Mouse (Mus musculus): ENCODE results near the gene Zfp467.

The Zfp467 gene

DNA sequence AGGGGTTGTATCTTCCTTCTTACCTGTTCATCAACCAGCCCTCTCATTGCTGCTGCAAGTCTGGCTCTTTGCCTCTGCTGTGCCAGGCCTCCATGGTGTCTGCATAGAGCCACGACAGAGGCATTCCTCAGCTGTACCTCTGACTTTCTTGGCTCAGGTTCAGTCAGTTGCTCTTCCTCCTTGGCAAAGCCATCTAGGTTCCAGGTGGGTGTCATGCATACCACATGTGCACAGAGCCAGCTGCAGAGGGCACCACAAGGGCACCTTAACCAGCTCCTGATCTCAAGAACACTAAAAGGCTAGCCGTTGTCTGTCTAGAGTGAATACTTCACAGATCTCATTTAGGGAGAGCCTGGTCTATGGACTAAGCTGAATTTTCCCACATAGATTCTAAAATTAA lies 29.1 kb downstream of the Zfp467 start:
- in situ Hi-C loops (cut with MboI; ENCODE audit: low pct_unique_long_range_greater_than_20kb in 1 of 2, low sequenced_read_pairs in 2 of 2, unreplicated experiment in 1 of 2): no loop called here

DNA sequence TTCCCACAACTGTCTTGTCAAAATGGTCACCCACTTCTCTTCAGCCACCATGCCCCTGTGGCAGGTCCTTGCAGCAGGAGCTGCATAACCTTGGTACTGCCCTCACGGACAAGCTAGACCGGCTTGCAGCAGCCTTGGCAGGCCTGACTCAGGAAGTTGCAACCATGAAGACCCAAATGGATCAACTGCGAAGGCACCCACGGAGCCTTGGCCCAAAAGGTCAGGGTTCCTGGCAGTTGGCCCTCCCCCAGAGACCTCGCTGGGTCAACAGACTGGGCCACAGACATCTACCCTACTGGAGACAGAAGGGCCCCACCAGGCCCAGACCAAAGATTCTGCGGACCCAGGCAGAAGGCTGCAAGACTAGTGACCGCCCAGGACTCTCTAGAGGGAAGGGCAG lies 30.0 kb downstream of the Zfp467 start:
- in situ Hi-C loops (cut with MboI; ENCODE audit: low pct_unique_long_range_greater_than_20kb in 1 of 2, low sequenced_read_pairs in 2 of 2, unreplicated experiment in 1 of 2): no loop called here

DNA sequence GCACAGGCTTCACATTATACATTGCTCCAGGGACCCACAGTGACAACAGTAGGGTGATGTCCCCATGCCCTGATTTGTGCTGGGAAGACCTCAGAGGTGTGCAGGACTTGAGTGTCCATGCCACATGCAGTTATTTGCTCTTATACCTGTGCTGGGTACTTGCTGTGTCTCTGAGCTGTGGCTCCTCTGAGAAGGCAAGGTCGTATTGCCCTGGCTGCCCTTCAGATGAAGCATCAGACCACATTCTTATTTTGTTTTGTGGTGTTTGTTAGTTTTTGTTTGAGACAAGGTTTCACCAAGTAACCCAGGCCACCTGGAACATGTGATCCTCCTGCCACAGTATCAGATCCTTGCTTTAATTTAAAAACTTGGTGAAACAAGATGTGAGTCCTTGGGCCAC lies 30.7 kb downstream of the Zfp467 start:
- in situ Hi-C loops (cut with MboI; ENCODE audit: low pct_unique_long_range_greater_than_20kb in 1 of 2, low sequenced_read_pairs in 2 of 2, unreplicated experiment in 1 of 2): no loop called here

DNA sequence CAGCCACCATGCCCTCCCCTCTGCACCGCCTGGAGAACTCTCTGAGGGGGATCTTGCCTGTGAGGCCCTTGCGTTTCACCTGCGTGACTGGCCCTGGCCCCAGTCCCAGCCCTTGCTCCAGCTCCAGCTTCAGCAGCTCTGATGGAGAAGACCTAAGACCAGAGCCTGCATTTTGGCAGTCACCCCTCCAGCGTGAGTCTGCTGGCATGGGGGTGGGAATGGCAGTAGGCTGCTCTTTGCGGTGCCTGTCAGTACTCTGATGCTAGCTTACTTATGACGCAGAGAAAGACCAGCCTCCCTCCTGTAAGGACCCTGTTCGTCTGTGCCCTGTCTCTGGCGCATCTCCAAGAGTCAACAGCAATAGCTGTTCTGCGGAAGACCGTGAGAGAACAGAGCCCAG lies 32.5 kb downstream of the Zfp467 start:
- in situ Hi-C loops (cut with MboI; ENCODE audit: low pct_unique_long_range_greater_than_20kb in 1 of 2, low sequenced_read_pairs in 2 of 2, unreplicated experiment in 1 of 2): no loop called here

DNA sequence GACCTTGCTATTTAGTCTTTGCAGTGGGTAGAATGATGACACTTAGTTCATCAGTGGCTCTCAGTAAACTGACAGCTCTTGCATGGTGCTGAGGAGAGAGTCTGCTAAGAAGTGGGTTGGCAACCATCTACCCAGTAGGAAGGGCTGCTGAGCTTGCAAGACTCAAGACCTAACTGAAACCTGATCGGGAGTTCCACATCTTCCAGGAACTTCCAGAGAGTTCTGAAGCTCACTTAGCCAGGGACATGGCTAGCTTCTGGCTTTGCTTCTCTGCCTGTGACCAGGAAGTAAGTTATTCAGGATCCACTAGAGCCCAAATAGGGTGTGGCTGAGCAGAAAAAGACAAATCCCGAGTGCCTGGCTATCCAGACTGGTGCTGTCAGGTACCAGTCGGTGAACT lies 33.0 kb downstream of the Zfp467 start:
- in situ Hi-C loops (cut with MboI; ENCODE audit: low pct_unique_long_range_greater_than_20kb in 1 of 2, low sequenced_read_pairs in 2 of 2, unreplicated experiment in 1 of 2): no loop called here

DNA sequence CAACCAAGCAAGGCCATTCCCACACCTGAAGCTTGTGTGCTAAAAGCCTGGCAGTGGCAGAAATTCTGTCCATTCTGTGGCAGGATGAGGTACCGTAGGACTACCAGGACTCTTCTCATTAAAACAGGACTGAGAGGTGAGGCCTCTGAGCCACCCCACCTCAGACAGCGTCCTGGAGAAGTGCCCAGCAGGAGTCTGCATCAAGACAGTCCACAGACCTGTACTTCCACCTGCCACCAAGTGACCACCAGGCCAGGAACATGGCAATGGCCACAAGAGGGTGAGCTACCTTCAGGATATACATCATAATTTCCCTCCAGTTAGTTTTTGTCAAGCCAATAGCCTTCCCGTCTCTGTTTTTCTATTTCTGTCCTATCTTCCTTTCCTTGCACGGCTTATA lies 33.5 kb downstream of the Zfp467 start:
- in situ Hi-C loops (cut with MboI; ENCODE audit: low pct_unique_long_range_greater_than_20kb in 1 of 2, low sequenced_read_pairs in 2 of 2, unreplicated experiment in 1 of 2): no loop called here

DNA sequence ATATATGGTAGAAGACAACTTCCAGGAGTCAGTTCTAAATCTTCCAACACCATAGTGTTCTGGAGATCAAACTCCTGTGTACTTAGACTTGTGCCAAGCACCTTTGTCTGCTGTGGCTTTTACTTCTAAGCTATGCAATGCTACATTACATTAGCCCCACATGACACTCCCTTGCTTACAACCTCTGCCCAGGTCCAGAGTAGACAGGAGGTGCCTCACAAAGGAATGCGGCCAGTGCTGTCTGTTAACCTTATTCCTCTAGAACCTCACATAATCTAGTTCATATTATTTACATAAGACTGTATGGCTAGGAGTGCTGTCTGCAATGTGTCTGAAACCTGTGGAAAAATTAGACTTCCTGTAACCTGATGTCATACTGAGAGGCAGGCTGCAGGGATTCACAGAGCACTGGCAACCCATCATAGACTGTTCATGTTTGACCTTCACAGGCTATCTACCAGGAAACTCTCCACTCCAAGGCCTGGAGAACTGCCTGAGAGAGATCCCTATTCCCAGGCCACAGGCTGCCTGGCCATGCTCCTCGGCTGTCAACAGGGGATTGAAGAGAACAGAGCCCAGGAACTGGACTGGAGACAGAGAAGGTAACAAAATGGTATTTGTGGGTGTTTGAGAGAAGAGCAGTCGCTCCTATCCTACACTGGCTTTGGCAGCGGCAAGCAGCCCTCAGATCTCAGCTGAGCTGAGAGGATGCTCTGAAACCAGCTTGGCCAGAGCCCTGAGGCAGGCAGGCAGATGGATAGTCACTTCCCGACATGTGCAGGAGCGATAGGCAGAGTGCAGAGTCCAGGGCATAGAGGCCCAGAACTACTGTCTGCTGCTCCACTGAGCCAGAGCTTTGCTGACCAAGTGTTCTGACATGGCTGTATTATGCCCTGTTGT lies 34.2 kb downstream of the Zfp467 start:
- in situ Hi-C loops (cut with MboI; ENCODE audit: low pct_unique_long_range_greater_than_20kb in 1 of 2, low sequenced_read_pairs in 2 of 2, unreplicated experiment in 1 of 2): no loop called here

DNA sequence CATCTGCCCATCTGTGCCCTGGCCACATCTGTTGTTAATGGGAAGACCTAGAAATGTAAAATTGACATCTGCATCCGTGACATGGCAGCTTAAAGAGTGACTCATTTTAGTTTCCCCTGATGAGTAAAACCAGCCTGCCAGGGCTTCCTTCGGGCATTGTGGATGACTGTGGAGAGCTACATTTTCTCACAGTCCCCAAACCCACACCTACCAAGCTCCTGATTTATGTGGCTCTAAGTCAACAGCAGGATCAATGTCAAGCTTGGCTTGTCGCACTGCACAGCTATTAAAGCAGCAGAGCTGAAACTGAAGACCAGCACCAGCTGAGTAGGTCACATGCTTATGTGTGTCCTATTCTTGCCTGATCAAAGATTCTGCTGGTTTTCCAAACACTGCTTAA lies 35.1 kb downstream of the Zfp467 start:
- in situ Hi-C loops (cut with MboI; ENCODE audit: low pct_unique_long_range_greater_than_20kb in 1 of 2, low sequenced_read_pairs in 2 of 2, unreplicated experiment in 1 of 2): no loop called here

DNA sequence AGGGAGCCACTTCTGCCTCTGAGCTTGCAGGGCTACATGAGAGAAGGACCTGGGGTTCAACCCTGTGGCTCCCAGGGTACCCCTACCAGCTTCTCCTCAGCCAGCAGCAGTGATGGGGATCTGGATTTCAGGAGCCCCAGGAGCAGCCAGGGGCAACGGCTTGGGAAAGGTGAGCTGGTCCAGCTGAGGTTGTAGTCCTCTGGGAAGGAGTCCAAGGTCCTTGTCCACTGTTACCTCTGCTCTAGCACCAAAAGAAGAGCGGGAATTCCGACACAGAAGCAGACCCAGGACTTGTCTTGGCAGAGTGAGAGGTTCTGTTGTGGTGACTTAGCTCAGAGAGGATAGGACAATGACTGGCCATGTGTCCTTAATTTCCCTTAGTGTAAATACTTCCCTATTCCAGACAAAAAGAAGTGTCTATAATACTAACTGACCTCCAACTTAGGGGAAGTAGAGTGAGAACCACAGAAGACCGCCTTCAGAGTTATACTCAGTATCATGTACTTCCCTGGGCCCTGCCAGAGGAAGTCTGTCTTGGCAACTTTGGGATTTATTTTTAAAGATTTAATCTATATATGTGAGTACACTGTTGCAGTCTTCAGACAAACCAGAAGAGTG lies 35.8 kb downstream of the Zfp467 start:
- in situ Hi-C loops (cut with MboI; ENCODE audit: low pct_unique_long_range_greater_than_20kb in 1 of 2, low sequenced_read_pairs in 2 of 2, unreplicated experiment in 1 of 2): no loop called here

DNA sequence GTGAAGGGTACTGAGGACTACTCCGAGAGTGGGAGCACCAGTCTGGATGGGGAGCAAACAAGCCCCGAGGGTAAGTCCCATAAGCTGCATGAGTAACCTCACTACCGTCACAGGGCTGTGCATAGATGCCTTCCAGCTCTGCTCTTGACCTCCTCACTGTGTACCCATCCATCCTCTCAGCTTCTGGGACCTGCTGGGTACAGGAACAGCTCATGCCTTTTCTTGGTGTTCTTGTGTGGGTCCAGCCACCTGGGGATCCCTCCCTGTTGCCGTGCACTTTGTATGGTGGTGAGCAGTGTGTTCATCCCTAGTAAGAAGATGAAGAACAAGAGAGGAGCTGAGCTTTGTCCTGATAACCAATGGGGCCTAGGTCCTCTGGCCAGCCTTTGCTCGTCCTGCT lies 41.6 kb downstream of the Zfp467 start:
- in situ Hi-C loops (cut with MboI; ENCODE audit: low pct_unique_long_range_greater_than_20kb in 1 of 2, low sequenced_read_pairs in 2 of 2, unreplicated experiment in 1 of 2): no loop called here

DNA sequence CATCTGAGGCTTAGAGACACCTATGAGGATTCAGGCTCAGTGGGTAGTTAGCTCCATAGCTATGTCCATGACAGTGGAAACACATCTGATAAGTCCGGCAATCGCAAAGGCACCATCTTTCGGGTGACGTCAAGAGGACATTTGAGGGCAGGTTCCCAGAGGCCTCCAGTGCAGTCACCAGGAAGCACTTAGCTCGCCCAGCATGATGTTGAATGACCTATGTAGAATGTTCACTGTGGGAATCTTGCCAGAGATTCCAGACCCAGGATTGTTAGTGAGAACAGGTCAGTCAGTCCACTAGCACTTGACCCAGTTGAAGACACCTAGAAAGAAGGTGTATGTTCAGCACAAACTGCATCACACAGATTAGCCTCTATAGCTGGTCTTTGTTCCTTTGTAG lies 45.7 kb downstream of the Zfp467 start:
- in situ Hi-C loops (cut with MboI; ENCODE audit: low pct_unique_long_range_greater_than_20kb in 1 of 2, low sequenced_read_pairs in 2 of 2, unreplicated experiment in 1 of 2): no loop called here

DNA sequence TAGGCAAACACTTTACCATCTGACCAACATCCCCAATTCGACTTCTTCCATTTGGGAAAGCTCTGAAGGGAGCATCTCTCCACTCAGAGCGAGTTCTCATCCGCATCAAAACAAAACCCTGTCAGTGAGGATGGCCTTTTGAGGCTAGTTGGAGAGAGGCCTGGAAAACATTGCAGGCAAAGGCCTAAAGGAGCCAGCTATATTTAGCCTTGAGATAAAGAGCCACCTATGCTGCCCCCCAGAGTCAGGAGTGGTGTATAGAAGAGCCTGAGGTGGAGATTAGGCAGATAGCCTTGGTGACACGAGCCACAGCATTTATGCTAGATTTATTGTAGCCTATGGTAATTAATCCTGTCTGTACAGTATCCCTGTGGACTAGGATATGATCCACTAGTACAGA lies 48.3 kb downstream of the Zfp467 start:
- in situ Hi-C loops (cut with MboI; ENCODE audit: low pct_unique_long_range_greater_than_20kb in 1 of 2, low sequenced_read_pairs in 2 of 2, unreplicated experiment in 1 of 2): no loop called here

DNA sequence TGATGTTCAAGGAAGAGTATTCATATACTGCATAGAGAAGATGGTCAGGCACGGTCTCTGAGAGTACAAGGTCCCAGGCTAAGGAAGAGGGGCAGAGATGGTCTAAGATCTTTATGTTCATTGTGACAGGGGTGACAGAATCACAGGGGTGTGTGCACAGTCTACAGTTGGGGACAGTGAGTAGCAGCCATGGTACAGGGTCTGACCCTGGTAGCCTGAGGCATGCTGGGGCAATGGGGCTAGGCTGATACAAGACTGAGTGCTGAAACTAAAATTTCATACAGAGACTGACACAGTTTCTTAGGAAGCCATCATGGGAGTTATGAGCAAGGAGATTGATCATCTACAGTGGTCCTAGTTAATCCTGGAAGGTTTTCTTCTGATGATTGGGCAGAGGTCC lies 48.9 kb downstream of the Zfp467 start:
- in situ Hi-C loops (cut with MboI; ENCODE audit: low pct_unique_long_range_greater_than_20kb in 1 of 2, low sequenced_read_pairs in 2 of 2, unreplicated experiment in 1 of 2): no loop called here

DNA sequence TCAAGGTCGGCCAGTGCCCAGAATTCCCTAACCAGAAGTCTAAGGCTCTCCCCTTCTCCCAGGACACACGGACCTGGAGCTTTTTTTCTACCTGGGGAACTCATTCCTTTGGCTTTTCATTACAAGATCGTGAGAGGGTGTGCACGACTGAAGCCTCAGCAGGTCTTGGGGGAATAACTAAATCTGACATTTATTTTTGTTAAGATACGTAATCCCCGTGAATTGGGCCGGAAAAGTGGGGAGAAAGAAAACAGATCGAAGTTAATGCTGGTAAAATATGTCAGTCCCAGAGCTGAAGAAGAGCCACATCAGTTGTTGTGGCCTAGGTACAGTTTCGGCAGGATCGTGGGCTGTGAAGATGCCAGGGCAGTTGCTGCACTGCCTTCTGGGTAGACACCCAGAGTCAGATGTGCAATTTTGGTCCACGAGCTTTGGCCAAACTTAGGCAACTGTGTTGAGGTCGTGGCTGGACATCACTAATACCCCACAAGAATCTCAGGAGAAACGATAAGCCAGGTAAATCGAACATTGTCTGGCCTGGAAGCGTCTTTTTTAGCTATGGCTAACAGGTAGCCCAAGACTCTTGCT lies 49.5 kb downstream of the Zfp467 start:
- in situ Hi-C loops (cut with MboI; ENCODE audit: low pct_unique_long_range_greater_than_20kb in 1 of 2, low sequenced_read_pairs in 2 of 2, unreplicated experiment in 1 of 2): no loop called here

DNA sequence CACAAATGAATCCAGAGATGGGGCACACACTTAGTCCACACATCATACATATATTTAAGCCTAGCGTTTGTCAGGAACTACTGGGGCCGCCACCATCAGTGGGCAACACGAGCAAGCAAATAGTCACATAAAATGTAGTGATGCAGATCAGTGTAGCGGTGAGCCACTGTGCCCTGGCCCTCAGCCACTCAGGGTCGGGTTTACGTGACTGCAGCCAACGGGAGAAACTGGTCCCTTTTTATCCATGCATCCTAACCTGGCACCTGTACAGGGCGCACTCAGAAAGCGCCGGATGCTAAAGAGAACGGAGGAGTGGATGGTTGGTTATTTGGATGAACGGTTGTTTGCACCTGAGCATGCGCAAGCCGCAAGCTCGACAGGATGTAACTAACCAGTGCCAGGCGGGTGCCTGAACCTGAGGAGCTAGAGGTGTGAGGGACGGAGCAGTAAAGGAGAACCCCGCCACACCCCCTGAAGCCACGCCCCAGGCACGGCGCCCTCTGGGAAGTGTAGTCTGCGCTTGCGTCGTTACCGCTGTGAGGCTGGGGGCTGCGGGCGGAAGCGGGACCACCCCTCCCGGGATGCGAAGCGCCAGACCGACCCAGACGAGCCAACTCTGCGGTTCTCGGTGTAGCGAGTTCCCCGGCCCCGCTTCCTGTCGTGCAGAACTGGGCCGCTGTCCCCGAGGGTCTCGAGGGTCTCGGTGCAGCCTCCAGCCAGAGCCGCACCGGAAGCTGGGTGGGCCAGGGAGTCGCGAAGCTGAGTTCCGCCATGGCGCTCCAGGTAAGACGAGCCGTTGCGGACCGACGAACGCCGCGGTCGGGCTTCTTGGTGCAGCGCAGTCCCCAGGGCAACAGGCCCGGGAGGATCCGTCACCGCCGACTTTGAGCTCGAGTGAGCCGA lies 50.3 kb downstream of the Zfp467 start, which contains the start of gene Krba1:
Gene Krba1, plus strand, starts transcription at position 482 of the 903 bp plus-strand sequence.
- in situ Hi-C loops (cut with MboI; ENCODE audit: low pct_unique_long_range_greater_than_20kb in 1 of 2, low sequenced_read_pairs in 2 of 2, unreplicated experiment in 1 of 2): no loop called here

DNA sequence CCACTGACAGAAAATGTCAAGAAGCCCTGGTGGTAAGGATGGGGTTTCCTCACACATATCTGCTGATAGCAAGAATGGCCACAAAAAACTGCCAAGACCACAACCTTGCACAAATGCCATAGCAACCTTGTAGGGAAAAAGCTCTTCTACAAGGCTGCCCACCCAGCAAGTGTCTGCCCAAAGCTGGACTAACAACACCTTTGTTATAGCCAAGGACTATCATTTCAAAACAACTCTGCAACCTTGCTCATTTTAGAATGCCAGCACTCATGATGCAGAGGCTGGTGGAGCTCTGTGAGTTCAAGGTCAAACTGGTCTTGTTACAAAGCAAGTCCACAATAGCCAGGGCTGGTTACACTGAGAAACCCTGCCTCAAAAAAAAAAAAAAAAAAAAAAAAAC lies 51.8 kb downstream of the Zfp467 start:
- in situ Hi-C loops (cut with MboI; ENCODE audit: low pct_unique_long_range_greater_than_20kb in 1 of 2, low sequenced_read_pairs in 2 of 2, unreplicated experiment in 1 of 2): no loop called here

DNA sequence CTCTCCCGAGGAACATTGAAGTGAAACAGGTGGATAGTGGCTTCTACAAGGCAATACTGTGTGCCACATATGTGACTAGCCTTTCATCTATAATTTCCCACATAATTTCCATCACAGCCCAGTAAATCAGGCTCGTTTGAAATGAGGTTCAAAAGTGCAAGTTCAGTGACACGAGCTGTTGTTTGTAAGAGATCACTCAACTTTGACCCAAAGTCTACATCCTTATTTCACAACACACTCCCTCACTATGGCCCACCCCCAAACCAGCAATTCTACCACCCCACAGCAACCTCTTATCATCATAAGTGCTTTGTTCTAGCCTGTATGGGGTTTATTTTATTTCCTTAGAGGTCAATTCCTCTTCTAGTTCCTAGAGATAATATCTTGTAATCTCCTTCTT lies 57.4 kb downstream of the Zfp467 start:
- in situ Hi-C loops (cut with MboI; ENCODE audit: low pct_unique_long_range_greater_than_20kb in 1 of 2, low sequenced_read_pairs in 2 of 2, unreplicated experiment in 1 of 2): no loop called here
